Mouse (Mus musculus): ENCODE data around the gene Cdh16. TPM values are rescaled to one million over a fixed set of nuclear protein-coding genes. Genes with fewer than 3 reads are reported as not detected.

Gene Cdh16
- total RNA-seq, 1 experiment: not detected

GRCm38 (mm10) chr8:104565457-104565798 lies 58.8 kb downstream of the Cdh16 start:
- in situ Hi-C loops (cut with MboI; ENCODE audit: low sequenced_read_pairs in 2 of 2, unreplicated experiment in 2 of 2): no loop called here
- H3K4me3 ChIP-seq (ENCODE audit: insufficient read depth in 1 of 2, low read depth in 1 of 2, low read length in 2 of 2, poor library complexity in 1 of 2, severe bottlenecking in 1 of 2): no peak overlapping the region
- no peak overlapping the region for H3K9ac ChIP-seq (ENCODE audit: insufficient read depth, low read depth, low read length, poor library complexity, severe bottlenecking)
- H3K36me3 ChIP-seq (ENCODE audit: control insufficient read depth, insufficient read depth, low read length, poor library complexity, severe bottlenecking): no peaks in the 10 kb centered on the region
- no peak overlapping the region for H3K27ac ChIP-seq (ENCODE audit: insufficient read depth, low read depth, low read length, poor library complexity, severe bottlenecking)
- no peaks in the 10 kb centered on the region for H3K9me3 ChIP-seq (ENCODE audit: control insufficient read depth, insufficient read depth, low read depth, low read length)
- no peaks in the 10 kb centered on the region for H3K4me1 ChIP-seq (ENCODE audit: control insufficient read depth in 2 of 2, insufficient read depth in 2 of 2, low read length in 2 of 2, poor library complexity in 1 of 2)
- no peak for DNase-seq (ENCODE audit: low read depth, low spot score)
- no peak for TF ChIP-seq CHD2 (IDR thresholded peaks at IDR 0.05; ENCODE audit: low read depth, low read length)
- no peak for TF ChIP-seq MAFK (IDR thresholded peaks at IDR 0.05; ENCODE audit: insufficient read depth, low read depth, low read length)

GRCm38 (mm10) chr8:104564633-104565456 lies 59.4 kb downstream of the Cdh16 start:
- Histone ChIP-seq H3K9me3 (ENCODE audit: control insufficient read depth, insufficient read depth, low read depth, low read length) (no peaks in the 10 kb centered on the region), H3K9ac (ENCODE audit: insufficient read depth, low read depth, low read length, poor library complexity, severe bottlenecking) (no peak overlapping the region), H3K36me3 (ENCODE audit: control insufficient read depth, insufficient read depth, low read length, poor library complexity, severe bottlenecking) (no peaks in the 10 kb centered on the region), H3K27ac (ENCODE audit: insufficient read depth, low read depth, low read length, poor library complexity, severe bottlenecking) (no peak overlapping the region), H3K4me1 (ENCODE audit: control insufficient read depth in 2 of 2, insufficient read depth in 2 of 2, low read length in 2 of 2, poor library complexity in 1 of 2) (no peaks in the 10 kb centered on the region), H3K4me3 (ENCODE audit: insufficient read depth in 1 of 2, low read depth in 1 of 2, low read length in 2 of 2, poor library complexity in 1 of 2, severe bottlenecking in 1 of 2) (no peak overlapping the region)
- DNase-seq (ENCODE audit: low read depth, low spot score): peak; percentile 91
- TF ChIP-seq ZNF384 (IDR thresholded peaks at IDR 0.05; ENCODE audit: low read depth, low read length): 0 out of 2 replicates have a peak, but pooled peaks have one; percentile 27
- no peak for TF ChIP-seq MAFK (IDR thresholded peaks at IDR 0.05; ENCODE audit: insufficient read depth, low read depth, low read length)
- no peak for TF ChIP-seq HCFC1 (IDR thresholded peaks at IDR 0.05; ENCODE audit: borderline replicate concordance, insufficient read depth, low read length)
- TF ChIP-seq ZC3H11A (IDR thresholded peaks at IDR 0.05; ENCODE audit: borderline replicate concordance, low read depth, low read length): 0 out of 2 replicates have a peak, but pooled peaks have one; percentile 11
- TF ChIP-seq CHD2 (IDR thresholded peaks at IDR 0.05; ENCODE audit: low read depth, low read length): no peak
- in situ Hi-C loops (cut with MboI; ENCODE audit: low sequenced_read_pairs in 2 of 2, unreplicated experiment in 2 of 2): no loop called here

- Histone ChIP-seq H3K4me1 (ENCODE audit: control insufficient read depth in 2 of 2, insufficient read depth in 2 of 2, low read length in 2 of 2, poor library complexity in 1 of 2) (no peaks in the 10 kb centered on the region), H3K27ac (ENCODE audit: insufficient read depth, low read depth, low read length, poor library complexity, severe bottlenecking) (no peak overlapping the region), H3K4me3 (ENCODE audit: insufficient read depth in 1 of 2, low read depth in 1 of 2, low read length in 2 of 2, poor library complexity in 1 of 2, severe bottlenecking in 1 of 2) (no peak overlapping the region), H3K9me3 (ENCODE audit: control insufficient read depth, insufficient read depth, low read depth, low read length) (no peaks in the 10 kb centered on the region), H3K36me3 (ENCODE audit: control insufficient read depth, insufficient read depth, low read length, poor library complexity, severe bottlenecking) (no peaks in the 10 kb centered on the region), H3K9ac (ENCODE audit: insufficient read depth, low read depth, low read length, poor library complexity, severe bottlenecking) (no peak overlapping the region)
- no peak for TF ChIP-seq HCFC1 (IDR thresholded peaks at IDR 0.05; ENCODE audit: borderline replicate concordance, insufficient read depth, low read length)
- TF ChIP-seq ZNF384 (IDR thresholded peaks at IDR 0.05; ENCODE audit: low read depth, low read length): no peak
- TF ChIP-seq MAFK (IDR thresholded peaks at IDR 0.05; ENCODE audit: insufficient read depth, low read depth, low read length): no peak
- TF ChIP-seq ZC3H11A (IDR thresholded peaks at IDR 0.05; ENCODE audit: borderline replicate concordance, low read depth, low read length): no peak
- no peak for TF ChIP-seq CHD2 (IDR thresholded peaks at IDR 0.05; ENCODE audit: low read depth, low read length)
- no peak for DNase-seq (ENCODE audit: low read depth, low spot score)
- in situ Hi-C loops (cut with MboI; ENCODE audit: low sequenced_read_pairs in 2 of 2, unreplicated experiment in 2 of 2): no loop called here
Measured at GRCm38 (mm10) chr8:104560731-104561130, 63.5 kb downstream of the Cdh16 start.

GRCm38 (mm10) chr8:104557226-104557625 lies 67.0 kb downstream of the Cdh16 start:
- in situ Hi-C loops (cut with MboI; ENCODE audit: low sequenced_read_pairs in 2 of 2, unreplicated experiment in 2 of 2): no loop called here
- no peak overlapping the region for H3K27ac ChIP-seq (ENCODE audit: insufficient read depth, low read depth, low read length, poor library complexity, severe bottlenecking)
- no peak for TF ChIP-seq CHD2 (IDR thresholded peaks at IDR 0.05; ENCODE audit: low read depth, low read length)
- TF ChIP-seq ZC3H11A (IDR thresholded peaks at IDR 0.05; ENCODE audit: borderline replicate concordance, low read depth, low read length): no peak
- TF ChIP-seq HCFC1 (IDR thresholded peaks at IDR 0.05; ENCODE audit: borderline replicate concordance, insufficient read depth, low read length): no peak
- no peak for TF ChIP-seq ZNF384 (IDR thresholded peaks at IDR 0.05; ENCODE audit: low read depth, low read length)
- TF ChIP-seq MAFK (IDR thresholded peaks at IDR 0.05; ENCODE audit: insufficient read depth, low read depth, low read length): no peak
- DNase-seq (ENCODE audit: low read depth, low spot score): no peak
- no peak overlapping the region for H3K4me3 ChIP-seq (ENCODE audit: insufficient read depth in 1 of 2, low read depth in 1 of 2, low read length in 2 of 2, poor library complexity in 1 of 2, severe bottlenecking in 1 of 2)
- no peak overlapping the region for H3K9ac ChIP-seq (ENCODE audit: insufficient read depth, low read depth, low read length, poor library complexity, severe bottlenecking)
- no peaks in the 10 kb centered on the region for H3K9me3 ChIP-seq (ENCODE audit: control insufficient read depth, insufficient read depth, low read depth, low read length)
- H3K4me1 ChIP-seq (ENCODE audit: control insufficient read depth in 2 of 2, insufficient read depth in 2 of 2, low read length in 2 of 2, poor library complexity in 1 of 2): no peaks in the 10 kb centered on the region
- no peaks in the 10 kb centered on the region for H3K36me3 ChIP-seq (ENCODE audit: control insufficient read depth, insufficient read depth, low read length, poor library complexity, severe bottlenecking)
